Mouse (Mus musculus) heart, postnatal 25 days (tissue): ENCODE data around the gene Dpm3. TPM values are rescaled to one million over a fixed set of nuclear protein-coding genes. Genes with fewer than 3 reads are reported as not detected.

ENCODE experiments used
- DNase-seq: peaks from one replicate; pipeline ENCODE4 v3.0.0; 2022; ENCODE audit warnings: low spot score
- intact Hi-C: fragments of 180-260 bp; cut with DNase I; formaldehyde crosslinking; loops from one replicate; pipeline ENCODE4 v1.15.1; 2025
- total RNA-seq, 2 experiments: library from RNA; stranded (reverse); gene quantifications; 2 replicates each; pipeline ENCODE4 v1.2.3; 2021

Dpm3 gene
- total RNA-seq, 2 experiments from 2014 or later = 51.7 to 53.9 TPM

DNA sequence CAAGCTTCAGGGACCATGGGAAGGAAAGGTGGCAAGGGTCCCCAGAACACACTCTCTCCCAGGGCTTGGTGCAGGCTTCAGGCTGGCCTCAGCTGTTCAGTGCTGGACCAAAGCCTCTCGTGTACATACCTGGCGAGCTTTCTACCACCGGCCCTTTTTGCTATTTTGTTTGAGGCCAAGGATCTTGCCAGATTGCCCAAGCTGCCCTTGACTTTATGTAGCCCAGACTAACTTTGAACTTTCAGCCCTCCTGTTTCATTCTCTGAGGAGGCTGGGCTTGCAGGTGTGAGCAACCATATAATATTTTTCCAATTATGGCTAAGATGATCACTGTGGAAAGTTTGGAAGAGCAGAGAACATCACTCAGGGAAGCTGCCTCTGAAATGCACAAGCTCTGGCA lies 25.1 kb downstream of the Dpm3 start:
- intact Hi-C loops = no loop called here
- DNase-seq = no peak

DNA sequence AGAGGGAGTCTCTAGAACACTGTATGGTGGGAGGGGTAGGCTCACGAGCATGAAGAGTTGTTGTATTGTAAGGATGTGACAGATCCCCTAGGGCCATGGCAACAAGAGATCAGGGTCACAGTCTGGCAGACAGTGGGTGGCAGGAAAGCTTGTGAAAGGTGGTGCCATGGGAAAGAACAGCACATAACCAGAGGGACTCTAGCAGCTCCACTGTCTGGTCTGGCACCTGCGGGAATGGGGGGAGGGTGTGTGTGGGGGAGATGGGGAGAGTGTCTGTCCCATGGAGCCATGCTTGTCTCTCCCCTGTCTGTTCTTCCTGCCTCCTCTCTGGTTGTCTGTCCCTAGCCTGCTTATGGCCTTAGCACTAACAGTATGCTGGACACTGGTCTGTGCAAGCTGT lies 26.4 kb downstream of the Dpm3 start:
- intact Hi-C loops = no loop called here
- DNase-seq = no peak

DNA sequence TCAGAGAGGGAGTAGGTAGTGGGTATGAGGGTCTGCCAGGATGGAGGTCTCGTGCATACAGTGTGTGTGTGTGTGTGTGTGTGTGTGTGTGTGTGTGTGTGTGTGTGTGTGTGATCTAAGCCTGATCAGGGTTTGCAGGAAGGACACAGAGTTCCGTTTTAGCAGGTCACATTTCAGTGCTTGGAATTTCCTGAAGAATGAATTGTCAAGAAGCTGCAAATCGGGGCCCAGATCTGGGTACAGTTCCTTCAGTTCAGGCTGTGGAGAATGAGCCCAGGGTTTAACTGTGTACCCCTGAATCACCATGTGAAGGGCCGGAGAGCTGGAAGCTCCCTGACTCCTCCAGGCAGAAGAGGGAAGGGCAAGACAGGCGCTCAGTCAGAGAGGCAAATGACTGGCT lies 28.1 kb downstream of the Dpm3 start:
- DNase-seq = no peak
- intact Hi-C loops = no loop called here

DNA sequence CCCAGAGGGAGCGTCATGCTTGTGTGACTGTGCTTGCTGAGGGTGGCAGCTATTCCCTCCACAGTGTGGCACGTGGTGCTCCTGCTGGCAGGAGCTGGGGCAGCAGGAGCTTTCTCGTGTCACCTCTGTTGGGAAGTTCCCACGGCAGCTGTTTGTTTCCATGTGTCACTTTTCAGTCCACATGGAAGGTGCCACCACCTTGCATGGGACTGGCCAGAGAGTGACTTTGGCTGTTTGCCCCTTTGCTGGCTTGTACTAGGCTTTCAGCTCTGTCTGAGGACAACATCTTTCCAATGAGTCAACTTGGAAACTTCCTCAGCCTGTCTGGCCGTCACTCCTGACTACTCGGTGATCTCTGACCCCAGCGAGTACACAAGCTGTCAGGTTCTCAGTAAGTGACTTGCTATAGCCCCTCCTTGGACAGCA lies 29.4 kb downstream of the Dpm3 start:
- intact Hi-C loops = loop anchor here (2.0 kb wide), 1 partner anchor 16 kb away; no protein-coding TSS in a partner anchor
- no peak for DNase-seq

DNA sequence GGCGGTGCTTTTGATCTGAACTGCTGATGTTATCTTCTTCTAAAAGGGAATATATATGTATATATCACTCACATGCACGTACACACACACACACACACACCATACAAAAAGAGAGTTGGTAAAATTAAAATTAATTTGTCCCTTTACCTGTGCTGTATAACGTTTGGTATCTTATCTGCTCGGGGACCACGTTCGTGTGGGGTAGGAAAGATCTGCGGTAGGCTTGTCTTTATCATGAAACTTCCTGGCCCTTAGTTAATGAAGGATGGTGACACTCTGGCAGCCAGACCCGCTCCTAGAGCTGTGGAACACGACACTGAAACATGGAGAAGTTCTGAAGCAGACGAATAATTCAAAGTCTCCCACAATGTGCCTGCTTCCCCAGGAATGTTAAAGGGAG lies 32.7 kb downstream of the Dpm3 start:
- intact Hi-C loops = no loop called here
- no peak for DNase-seq

DNA sequence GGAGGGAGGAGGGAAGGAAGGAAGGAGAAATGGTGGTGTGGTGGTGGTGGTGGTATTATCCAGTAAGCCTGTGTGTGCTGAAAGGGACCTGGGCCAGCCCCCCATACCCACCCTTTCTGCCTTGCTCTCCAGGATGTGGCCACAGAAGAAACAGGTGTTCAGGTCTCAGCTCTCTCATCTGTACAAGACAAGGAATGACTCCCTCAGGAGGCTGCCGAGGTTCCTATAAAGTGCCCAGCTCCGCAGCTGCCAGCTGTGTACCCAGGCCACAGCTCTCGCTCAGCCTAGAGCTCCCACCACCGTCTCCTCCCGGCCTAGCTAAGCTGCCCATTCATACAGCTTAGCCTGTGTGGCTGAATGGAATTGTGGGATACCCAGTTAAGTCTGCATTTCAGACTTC lies 33.1 kb downstream of the Dpm3 start:
- intact Hi-C loops = no loop called here
- DNase-seq = no peak

DNA sequence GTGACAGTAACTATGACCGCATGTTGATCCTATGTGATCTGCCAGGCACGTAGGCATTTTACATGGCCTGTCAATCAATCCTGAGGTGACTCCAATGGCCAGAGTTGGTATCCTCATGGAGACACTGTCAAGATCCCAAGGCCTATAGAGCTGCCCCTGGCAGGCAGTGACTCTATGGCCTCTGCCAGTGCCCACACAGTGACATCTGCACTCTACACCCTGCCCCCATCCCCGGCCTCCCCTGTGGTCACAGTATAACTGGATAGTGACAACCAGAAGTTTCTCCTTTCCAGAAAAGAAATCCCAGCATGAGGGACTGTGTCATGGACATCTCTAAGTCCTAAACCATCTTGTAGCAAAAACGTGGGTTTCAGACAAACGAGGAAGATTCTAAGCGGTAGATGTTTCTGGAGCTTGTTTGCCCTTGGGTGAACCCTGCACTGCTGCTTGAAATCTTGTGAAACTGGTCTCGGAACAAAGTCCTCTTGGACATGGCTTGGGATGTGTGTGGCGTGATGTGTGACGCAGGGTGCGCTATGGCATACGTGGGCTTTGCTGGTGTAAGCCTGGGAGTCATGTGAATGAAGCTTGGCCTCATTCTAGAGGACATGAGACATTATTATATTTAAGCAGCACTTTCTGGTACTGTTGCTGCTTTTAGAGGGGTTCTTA lies 34.2 kb downstream of the Dpm3 start:
- intact Hi-C loops = no loop called here
- DNase-seq = no peak

DNA sequence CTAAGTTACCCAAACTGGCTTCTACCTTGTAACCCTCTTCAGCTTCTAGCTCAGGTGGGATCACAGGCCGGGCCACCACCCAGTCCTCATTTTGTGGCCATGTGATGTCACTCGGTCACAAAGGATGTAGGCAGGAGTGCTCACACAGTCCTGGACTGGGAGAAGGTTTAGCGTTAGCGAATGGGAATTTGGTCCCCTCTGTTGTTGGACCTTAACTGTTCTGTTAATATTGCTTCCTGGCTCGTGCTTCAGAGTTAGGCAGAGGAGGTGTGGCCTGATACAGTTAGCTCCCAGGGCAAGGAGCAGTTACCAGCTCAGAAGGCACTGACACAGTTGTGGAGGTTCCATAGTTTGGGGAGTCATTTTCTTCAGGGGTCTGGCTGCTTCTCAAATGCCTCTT lies 35.0 kb downstream of the Dpm3 start:
- no peak for DNase-seq
- intact Hi-C loops = no loop called here

DNA sequence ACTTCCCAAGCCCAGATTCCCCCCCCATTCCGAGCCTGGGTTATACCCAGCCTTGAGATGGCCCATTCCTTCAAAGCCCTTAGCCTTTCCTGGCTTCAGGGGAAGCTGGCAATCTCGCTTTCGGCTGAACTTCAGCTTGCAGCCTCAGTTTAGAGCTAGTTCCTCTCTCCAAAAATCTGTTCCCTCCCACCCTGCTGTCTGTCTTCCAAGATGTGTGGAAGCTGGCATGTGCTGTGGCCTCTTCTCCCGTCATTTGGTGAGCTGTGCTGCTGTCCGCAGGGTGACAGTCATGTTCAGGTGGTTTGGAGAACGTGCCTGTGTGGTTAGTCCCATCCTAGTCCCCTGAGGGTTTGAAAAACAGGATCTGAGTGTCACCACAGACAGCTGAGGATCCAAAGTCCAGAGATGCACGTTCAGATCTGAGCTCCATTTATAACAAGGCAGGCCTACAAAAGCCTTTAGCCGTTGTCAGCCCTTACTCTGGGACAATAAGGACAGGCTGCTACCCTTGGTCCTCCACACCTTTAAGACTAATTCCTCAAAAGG lies 36.6 kb downstream of the Dpm3 start:
- no peak for DNase-seq
- intact Hi-C loops = no loop called here

DNA sequence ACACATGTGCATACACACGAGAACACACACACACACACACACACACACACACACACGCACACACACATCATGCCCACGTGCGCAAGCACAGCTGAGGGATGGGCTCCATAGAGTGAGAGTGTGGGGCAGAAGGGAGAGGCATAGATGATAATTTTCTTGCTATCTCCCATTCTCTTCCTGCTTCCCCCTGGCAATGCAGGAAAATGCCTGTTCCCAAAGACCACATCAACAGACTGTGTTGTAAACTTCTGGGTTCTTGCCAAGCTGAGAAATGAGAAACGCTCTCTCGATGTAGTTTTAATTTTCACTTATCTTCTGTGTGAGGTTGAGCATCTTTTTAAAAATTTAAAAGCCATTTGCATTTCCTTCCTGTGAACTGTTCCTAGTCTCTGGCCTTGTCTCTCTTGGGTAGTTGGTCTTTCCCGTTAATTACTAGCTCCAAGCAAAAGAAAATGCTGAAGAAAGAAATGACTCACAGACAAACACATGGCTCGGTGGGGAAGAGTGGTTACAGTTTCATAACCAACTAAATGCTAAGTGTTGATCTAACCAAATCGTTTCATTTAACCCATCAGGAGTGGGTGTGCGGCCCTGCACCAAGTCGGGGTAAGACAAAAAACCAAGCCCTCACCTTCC lies 37.7 kb downstream of the Dpm3 start:
- no peak for DNase-seq

DNA sequence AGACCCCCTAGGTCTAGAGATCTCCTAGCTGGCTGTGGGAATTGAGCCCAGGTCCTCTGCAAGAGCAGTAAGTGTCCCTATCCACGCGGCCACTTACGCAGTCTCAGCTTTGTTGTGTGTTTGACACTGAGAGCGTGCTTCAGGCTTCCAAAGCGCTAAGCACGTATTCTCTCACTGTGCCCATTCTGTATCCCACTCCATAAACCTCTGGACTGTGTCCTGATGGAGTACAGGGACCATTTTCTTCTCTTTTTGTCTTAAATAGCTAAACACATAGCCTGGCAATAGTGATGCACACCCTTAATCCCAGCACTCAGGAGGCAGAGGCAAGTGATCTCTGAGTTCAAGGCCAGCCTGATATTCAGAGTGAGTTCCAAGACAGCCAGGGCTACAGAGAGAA lies 39.8 kb downstream of the Dpm3 start:
- intact Hi-C loops = no loop called here
- no peak for DNase-seq

More for the DNA sequence above, 37.7 kb downstream of the Dpm3 start:
- intact Hi-C loops = no loop called here

DNA sequence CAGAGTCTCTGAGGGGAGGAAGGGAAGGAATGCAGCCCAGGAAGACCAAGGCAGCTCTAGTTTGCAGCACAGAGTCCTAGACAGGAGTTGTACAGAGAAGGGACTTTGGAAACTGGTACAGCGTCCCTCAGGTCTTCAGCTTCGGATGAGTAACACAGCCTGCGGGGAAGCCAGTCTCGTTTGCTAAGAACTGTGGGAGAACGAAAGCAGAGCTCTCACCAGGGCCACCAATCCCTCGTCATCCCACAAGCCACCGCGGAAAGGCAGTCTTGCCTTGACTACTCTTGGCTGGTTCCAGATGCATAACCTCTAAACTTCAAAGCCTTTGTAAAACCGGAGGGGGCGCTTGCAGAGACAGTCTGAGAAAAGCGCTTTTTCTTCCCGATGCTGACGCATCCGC lies 40.3 kb downstream of the Dpm3 start:
- intact Hi-C loops = no loop called here
- DNase-seq = no peak

DNA sequence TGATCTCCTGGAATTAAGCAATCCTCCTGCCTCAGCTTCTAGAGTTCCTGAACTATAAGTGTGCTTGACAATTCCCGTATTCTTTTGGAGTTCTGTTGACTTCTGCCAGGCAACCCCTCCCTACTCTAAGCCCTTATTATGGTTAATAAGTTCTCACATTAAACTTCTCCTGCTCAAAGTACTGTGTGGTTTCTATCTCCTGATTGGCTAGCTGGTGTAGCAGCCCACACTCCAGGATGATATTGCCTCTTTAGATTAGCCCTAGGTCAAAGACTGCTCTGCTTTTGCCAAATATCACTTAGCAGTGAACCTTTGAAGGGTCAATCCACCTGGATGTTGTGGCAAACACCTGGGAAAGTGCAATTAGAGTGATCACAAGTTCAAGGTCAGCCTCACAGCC lies 40.9 kb downstream of the Dpm3 start:
- intact Hi-C loops = no loop called here
- no peak for DNase-seq

DNA sequence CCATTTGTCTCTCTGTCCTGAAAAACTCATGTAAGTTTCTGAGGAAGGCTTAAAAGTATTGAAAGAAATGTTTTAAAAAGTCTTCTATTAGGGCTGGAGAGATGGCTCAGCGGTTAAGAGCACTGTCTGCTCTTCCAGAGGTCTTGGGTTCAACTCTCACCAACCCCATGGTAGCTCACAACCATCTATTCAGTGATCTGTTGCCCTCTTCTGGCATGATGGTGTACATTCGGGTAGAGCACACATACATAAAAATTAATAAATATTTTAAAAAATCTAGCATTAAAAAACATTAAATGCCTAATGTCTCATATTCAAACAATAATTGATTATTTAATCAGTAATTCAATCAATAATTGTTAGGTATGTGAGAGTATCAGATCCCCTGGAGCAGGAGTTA lies 41.4 kb downstream of the Dpm3 start:
- intact Hi-C loops = no loop called here
- DNase-seq = no peak

DNA sequence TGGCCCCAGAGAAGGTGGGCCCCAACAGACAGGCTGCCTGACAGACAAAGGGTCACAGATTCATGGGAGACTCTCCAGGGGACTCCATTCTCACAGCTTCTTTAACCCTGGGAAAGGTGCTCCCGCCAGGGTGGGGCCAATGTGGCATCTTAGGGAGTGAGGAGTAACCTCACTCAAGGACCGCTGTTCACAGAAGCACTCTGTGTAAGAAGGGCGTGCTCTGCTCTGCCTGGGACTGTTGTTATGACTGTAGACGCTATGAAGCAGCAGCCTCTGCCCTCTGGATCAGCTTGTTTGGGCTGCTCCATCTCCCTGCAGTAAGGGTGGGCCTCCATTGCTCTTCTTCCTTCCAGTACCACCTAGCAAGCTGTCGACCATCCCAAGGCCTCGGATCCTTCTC lies 45.3 kb downstream of the Dpm3 start:
- intact Hi-C loops = loop anchor here (2.0 kb wide), 1 partner anchor 16 kb away; no protein-coding TSS in a partner anchor
- no peak for DNase-seq

DNA sequence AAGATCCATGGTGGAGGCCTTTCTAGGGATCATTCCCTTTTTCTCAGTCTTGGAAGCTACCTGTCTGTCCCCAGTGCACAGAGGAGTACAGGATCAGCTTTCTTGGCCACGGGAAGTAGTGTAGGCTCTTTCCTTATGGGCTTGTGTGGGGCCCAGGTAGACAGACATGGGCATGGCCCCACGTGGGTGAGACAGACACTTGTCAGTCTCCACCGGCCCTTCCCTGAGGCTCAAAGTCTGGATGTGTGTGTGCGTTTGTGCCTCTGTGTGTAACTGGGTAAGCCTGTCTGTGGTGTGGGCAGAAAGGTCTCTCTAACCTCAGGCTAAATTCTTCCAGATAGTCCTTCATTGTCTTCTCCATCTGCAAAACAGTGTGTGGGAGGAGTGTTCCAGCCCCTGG lies 45.9 kb downstream of the Dpm3 start:
- no peak for DNase-seq
- intact Hi-C loops = loop anchor here (2.0 kb wide), 1 partner anchor 16 kb away; no protein-coding TSS in a partner anchor

DNA sequence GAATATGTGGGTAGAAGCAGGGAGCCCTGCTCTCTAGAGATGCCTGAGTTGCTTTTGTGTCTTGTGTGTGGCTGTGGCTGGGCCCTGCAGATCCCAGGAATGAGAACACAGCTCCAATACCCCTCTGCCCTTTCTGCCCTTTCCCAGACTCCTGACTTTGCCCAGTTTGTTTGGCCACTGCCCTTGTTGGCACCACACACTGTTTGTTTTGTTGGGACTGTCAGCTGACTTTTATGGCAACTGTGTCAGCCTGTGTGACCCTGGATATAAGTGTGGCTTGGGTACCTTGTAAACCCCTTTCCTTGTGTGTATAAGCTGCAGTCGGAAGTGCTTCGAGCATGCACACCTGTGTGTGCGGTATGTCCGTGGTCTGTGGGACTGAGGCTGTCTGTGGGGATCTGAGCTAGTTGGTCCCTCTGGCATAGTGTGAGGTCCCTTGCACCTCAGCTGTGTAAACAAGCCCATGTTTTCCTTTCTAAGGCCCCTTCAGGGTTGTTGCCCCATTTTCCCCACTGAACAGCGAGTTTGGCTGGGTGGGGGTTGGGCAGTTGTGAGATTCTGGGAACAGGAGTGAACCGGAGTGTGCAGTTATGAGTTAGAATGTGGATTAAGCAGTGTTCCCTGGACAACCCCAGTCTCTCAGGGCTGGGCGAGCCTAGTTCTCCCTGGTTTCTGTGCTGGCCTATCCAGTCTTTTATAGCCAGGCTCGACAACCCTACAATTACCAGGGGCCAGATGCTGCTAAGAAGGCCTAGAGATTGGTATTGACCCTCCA lies 46.6 kb downstream of the Dpm3 start:
- DNase-seq = no peak
- intact Hi-C loops = loop anchor here (2.0 kb wide), 1 partner anchor 17 kb away; no protein-coding TSS in a partner anchor

DNA sequence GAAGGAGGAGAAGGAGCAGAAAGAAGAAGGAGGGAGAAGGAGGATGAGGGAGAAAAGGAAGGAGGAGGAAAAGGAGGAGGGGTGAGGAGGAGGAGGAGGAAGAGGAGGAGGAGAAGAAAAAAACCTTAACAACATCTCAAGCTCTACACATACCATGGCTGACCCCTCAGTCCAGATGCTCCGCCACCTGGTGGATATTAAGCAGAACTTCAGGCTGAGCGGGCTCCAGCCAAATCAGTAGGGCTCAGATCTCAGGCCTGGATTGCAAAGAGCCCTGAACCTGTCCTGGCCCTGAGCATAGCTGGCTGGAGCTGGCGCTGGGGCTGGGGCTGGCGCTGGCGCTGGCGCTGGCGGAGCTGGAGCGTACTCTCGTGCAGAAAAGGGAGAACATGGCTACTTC lies 48.9 kb downstream of the Dpm3 start:
- no peak for DNase-seq
- intact Hi-C loops = loop anchor here (2.0 kb wide), 1 partner anchor 57 kb away; no protein-coding TSS in a partner anchor

DNA sequence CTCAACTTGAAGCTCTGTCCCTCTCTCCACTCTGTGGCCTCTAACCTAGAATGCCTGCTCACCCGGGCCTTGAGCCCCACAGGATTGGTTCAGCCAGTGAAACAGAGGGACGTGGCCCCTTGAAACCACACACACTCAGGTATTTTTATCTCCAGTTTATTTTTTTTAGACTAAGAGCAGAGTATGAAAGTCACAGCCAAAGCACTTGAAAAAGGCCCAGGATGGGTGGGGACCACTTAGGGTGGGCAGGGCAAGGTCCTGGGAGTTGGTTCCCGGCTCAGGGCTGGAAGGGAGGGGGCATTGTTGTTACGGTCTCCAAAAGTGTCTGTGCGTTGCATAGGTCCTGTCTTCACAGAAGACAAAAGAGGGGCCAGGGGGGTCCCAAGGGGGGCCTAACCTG lies 55.2 kb downstream of the Dpm3 start:
- DNase-seq = no peak
- intact Hi-C loops = no loop called here

DNA sequence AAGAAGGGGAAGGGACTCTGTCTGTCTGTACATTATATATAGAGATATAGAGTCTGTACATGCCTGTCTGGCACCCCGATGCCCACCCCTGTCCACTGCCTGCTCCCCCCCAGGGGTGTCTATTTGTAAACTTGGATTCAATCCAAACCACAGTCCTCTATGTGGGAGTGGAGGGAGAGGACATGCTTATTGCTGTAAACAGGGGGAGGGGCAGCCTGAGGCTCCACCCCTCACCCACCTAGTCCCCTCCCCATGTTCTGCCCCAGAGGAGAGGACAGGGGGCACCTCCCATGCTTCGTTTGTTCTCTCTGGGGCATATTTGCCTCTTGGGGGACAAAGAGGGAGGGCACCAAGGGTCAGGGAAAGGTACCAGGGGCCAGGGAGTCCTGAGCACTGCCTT lies 55.6 kb downstream of the Dpm3 start:
- DNase-seq = no peak
- intact Hi-C loops = loop anchor here (1.0 kb wide), 1 partner anchor 171 kb away; no protein-coding TSS in a partner anchor
